Mouse (Mus musculus): Measurements from ENCODE around the gene Sowahb.

Sowahb gene

GRCm38 (mm10) chr5:93002615-93003014 is 42.2 kb downstream of the Sowahb start:
- DNase-seq (ENCODE audit: low read depth, low spot score) = no peak

GRCm38 (mm10) chr5:93000774-93001757 is 43.8 kb downstream of the Sowahb start:
- DNase-seq (ENCODE audit: low read depth, low spot score) = no peak

- no peak for DNase-seq (ENCODE audit: low read depth, low spot score)
Measured at GRCm38 (mm10) chr5:93000060-93000459, 44.8 kb downstream of the Sowahb start.

- DNase-seq (ENCODE audit: low read depth, low spot score) = no peak
Measured at GRCm38 (mm10) chr5:92998494-92999016, 46.3 kb downstream of the Sowahb start.

GRCm38 (mm10) chr5:92997428-92998120 is 47.2 kb downstream of the Sowahb start:
- peak; percentile 85 for DNase-seq (ENCODE audit: low read depth, low spot score)

GRCm38 (mm10) chr5:92994861-92995260 is 50.0 kb downstream of the Sowahb start:
- no peak for DNase-seq (ENCODE audit: low read depth, low spot score)

GRCm38 (mm10) chr5:92994309-92994708 is 50.5 kb downstream of the Sowahb start:
- no peak for DNase-seq (ENCODE audit: low read depth, low spot score)

GRCm38 (mm10) chr5:92992106-92992505 is 52.7 kb downstream of the Sowahb start:
- no peak for DNase-seq (ENCODE audit: low read depth, low spot score)
